Mouse (Mus musculus) myocyte (in vitro differentiated cells): Measurements from ENCODE around the gene Dph1.

ENCODE experiments used
- POLR2A ChIP-seq: IDR thresholded peaks from one replicate; pipeline ENCODE4 v1.6.1; 2011; ENCODE audit warnings: low read depth, mild to moderate bottlenecking, control low read depth, moderate library complexity; ENCODE audit not compliant: insufficient read length
- REST ChIP-seq: IDR thresholded peaks from one replicate; pipeline ENCODE4 v1.6.1; 2011; ENCODE audit warnings: mild to moderate bottlenecking, control low read depth, moderate library complexity; ENCODE audit not compliant: insufficient read depth, insufficient read length
- SRF ChIP-seq: IDR thresholded peaks from one replicate; pipeline ENCODE4 v1.6.1; 2011; ENCODE audit warnings: low read depth; ENCODE audit not compliant: control insufficient read depth, insufficient read length
- USF1 ChIP-seq: IDR thresholded peaks from one replicate; pipeline ENCODE4 v1.6.1; 2011; ENCODE audit warnings: low read depth, mild to moderate bottlenecking, control low read depth, moderate library complexity

DNA sequence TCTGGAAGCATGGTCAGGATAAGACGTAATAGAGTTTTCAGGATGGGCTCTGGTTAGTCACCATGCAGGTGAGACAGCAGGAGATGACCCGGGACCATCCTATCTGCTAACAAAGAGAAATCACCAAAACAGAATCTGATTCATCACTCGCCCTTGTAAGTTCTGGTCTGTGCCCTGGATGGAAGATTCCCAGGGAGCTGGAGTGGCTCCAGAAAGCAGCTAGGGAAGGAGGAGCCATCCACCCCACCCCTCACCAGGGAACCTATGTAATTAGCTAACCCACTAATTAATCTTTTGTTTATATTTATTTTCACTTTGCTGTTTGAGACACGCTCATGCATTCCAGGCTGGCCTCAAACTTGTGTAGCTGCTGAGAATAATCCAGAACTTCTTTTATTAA, 41.4 kb upstream of the Dph1 start:
- TF ChIP-seq POLR2A (no peak), SRF (no peak), USF1 (no peak), REST (no peak)
